Mouse (Mus musculus): Measurements from ENCODE around the gene Ptdss2. TPM values are rescaled to one million over a fixed set of nuclear protein-coding genes. Genes with fewer than 3 reads are reported as not detected.

Gene Ptdss2
- polyA plus RNA-seq, 1 experiment from 2014 or later, result 134 TPM

DNA sequence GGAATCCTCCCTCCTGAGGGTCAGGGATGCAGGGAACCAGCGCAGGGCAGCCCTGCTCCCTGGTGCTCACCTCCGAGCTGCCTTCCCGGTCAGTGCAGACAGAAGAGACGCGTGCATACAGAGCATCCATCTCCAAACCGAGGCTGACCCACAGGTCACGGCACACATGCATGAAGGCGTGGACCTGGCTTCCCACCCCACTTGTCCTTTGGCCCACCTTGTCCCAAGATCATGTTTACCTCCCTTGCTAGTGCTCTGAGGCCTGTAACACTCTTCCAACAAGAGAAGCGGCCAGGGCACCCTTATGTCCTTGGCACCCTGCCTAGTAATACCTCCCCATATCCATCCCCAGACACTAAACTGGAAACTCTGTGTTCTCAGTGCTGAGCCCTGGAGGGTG, 6.3 kb upstream of the Ptdss2 start:
- Histone ChIP-seq H3K4me1 (replicated peaks; ENCODE audit: control insufficient read depth, insufficient read depth, low read length) (peaks cover 21% of the 10 kb centered on the region), H3K4me2 (no peak overlapping the region), H3K4me3 (ENCODE audit: low read depth, low read length) (no peak overlapping the region), H3K9ac (ENCODE audit: low read depth, low read length) (no peak overlapping the region), H3K27me3 (replicated peaks; ENCODE audit: control insufficient read depth, insufficient read depth, low read length) (0 out of 2 replicates have a peak, but pooled peaks cover 5% of the 10 kb centered on the region), H3K36me3 (ENCODE audit: control insufficient read depth, insufficient read depth, low read length) (no peaks in the 10 kb centered on the region), H3K9me3 (ENCODE audit: control insufficient read depth, low read length) (no peaks in the 10 kb centered on the region), H3K27ac (ENCODE audit: low read depth, low read length) (no peak overlapping the region)
- 81% methylated on average over 9 of the region's 9 CpGs for WGBS
- ATAC-seq (replicated peaks; ENCODE audit: low FRiP score), result no peak
- no peak for DNase-seq (ENCODE audit: low spot score)

DNA sequence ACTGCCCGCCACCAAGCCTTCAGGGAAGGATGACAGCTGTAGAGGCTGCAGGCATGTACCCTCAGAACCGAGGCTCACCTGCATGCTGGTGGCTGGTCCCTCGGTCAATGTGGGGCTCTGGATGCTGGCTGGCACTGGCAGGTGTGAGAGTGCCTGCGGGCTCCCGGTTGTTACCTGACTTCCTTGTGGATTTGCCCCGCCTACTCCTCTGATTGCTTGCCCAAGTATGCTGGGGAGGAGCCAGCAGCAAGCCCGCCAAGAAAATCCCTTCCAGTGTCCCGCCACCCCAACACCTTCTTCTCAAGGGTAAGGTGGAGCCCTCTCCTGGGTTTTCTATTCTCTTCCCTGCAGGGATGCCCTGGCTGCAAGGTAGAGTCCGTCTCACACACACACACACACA, 4.5 kb upstream of the Ptdss2 start, which contains the start of gene Ano9:
Ano9 (minus strand) TSS at position 171 of the 400 bp plus-strand sequence.
- no peak for DNase-seq (ENCODE audit: low spot score)
- no peak within 1 kb of the TSS for H3K9ac ChIP-seq (ENCODE audit: low read depth, low read length)
- no peak within 1 kb of the TSS for H3K4me2 ChIP-seq
- H3K4me3 ChIP-seq (ENCODE audit: low read depth, low read length), result no peak within 1 kb of the TSS
- H3K36me3 ChIP-seq (ENCODE audit: control insufficient read depth, insufficient read depth, low read length), result no peaks in the 10 kb centered on the region
- no peak for ATAC-seq (replicated peaks; ENCODE audit: low FRiP score)
- H3K9me3 ChIP-seq (ENCODE audit: control insufficient read depth, low read length), result no peaks in the 10 kb centered on the region
- H3K4me1 ChIP-seq (replicated peaks; ENCODE audit: control insufficient read depth, insufficient read depth, low read length), result peaks cover 30% of the 10 kb centered on the region
- 28% methylated on average over 9 of the region's 9 CpGs for WGBS
- H3K27me3 ChIP-seq (replicated peaks; ENCODE audit: control insufficient read depth, insufficient read depth, low read length), result 0 out of 2 replicates have a peak, but pooled peaks cover 5% of the 10 kb centered on the region
- H3K27ac ChIP-seq (ENCODE audit: low read depth, low read length), result no peak within 1 kb of the TSS

DNA sequence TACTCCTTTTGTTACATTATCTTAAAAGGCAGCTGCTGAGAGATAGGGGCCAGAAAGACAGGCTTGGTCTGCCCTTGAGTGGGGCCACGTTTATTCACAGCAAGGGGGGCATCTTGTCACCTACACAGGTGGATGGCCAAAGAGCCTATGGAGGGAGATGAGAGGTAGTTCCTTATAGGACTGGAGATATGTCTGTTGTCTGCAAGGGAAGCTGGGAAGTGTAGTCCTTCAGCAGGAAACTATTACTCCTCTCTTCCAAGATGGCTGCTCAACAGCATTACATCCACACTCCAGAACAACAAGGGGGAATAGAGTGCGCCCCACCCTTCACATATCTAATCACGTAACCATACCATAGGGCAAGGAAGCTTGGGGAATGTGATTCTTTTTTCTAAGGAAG, 2.7 kb upstream of the Ptdss2 start:
- Histone ChIP-seq H3K4me2 (no peak overlapping the region), H3K36me3 (ENCODE audit: control insufficient read depth, insufficient read depth, low read length) (no peaks in the 10 kb centered on the region), H3K4me3 (ENCODE audit: low read depth, low read length) (no peak overlapping the region), H3K9me3 (ENCODE audit: control insufficient read depth, low read length) (no peaks in the 10 kb centered on the region), H3K9ac (ENCODE audit: low read depth, low read length) (no peak overlapping the region), H3K27me3 (replicated peaks; ENCODE audit: control insufficient read depth, insufficient read depth, low read length) (0 out of 2 replicates have a peak, but pooled peaks cover 5% of the 10 kb centered on the region), H3K27ac (ENCODE audit: low read depth, low read length) (no peak overlapping the region), H3K4me1 (replicated peaks; ENCODE audit: control insufficient read depth, insufficient read depth, low read length) (peaks cover 32% of the 10 kb centered on the region)
- ATAC-seq (replicated peaks; ENCODE audit: low FRiP score), result no peak
- DNase-seq (ENCODE audit: low spot score), result no peak
- 65% methylated on average over 3 of the region's 3 CpGs for WGBS

DNA sequence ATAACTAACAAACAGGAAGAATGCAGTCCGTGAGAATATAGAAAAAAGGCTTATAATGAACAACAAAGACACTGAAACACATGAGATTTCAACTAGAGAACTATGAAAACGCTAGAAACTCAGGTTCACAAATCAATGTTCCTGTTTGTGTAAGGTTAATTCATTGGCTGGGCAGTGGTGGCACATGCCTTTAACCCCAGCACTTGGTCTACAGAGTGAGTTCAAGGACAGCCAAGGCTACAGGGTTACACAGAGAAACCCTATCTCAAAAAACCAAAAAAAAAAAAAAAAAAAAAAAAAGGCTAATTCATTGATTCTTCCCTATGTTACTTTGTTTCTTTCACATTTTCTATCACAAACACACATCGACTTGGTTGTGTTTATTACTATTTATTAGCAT, 1.6 kb upstream of the Ptdss2 start:
- no peak overlapping the region for H3K9ac ChIP-seq (ENCODE audit: low read depth, low read length)
- H3K4me2 ChIP-seq, result no peak overlapping the region
- no peaks in the 10 kb centered on the region for H3K9me3 ChIP-seq (ENCODE audit: control insufficient read depth, low read length)
- WGBS, result 69% methylated on average over 3 of the region's 3 CpGs
- ATAC-seq (replicated peaks; ENCODE audit: low FRiP score) (no peak), DNase-seq (ENCODE audit: low spot score) (no peak)
- peaks cover 36% of the 10 kb centered on the region for H3K4me1 ChIP-seq (replicated peaks; ENCODE audit: control insufficient read depth, insufficient read depth, low read length)
- H3K27me3 ChIP-seq (replicated peaks; ENCODE audit: control insufficient read depth, insufficient read depth, low read length), result 0 out of 2 replicates have a peak, but pooled peaks cover 5% of the 10 kb centered on the region
- H3K27ac ChIP-seq (ENCODE audit: low read depth, low read length), result no peak overlapping the region; the same call in 1 of the 2 replicates
- H3K36me3 ChIP-seq (ENCODE audit: control insufficient read depth, insufficient read depth, low read length), result no peaks in the 10 kb centered on the region
- no peak overlapping the region for H3K4me3 ChIP-seq (ENCODE audit: low read depth, low read length)

DNA sequence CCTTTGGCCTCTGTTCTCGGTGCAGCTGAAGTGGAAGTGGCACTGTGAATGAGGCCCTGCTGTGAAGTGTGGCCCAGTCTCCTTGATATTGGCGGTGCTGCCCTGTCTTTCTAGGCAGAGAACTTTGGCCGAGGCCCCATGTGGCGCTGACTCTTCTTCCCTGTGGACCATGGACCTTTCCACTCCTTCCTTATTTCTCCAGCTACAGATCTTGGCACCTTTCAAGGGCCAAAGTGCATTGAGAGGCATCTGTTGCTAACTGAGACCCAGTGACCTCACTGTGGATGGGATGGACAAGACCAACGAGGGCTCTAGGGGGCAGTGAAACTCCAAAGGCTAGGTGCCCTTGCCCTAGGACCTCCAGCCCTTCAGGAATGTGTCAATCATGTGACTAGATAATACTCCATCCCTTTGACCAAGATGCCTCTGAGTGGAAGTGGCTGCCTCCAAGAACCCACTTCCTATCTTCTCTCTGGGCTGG, 1.1 kb upstream of the Ptdss2 start:
- no peaks in the 10 kb centered on the region for H3K36me3 ChIP-seq (ENCODE audit: control insufficient read depth, insufficient read depth, low read length)
- DNase-seq (ENCODE audit: low spot score) (no peak), ATAC-seq (replicated peaks; ENCODE audit: low FRiP score) (no peak)
- H3K27ac ChIP-seq (ENCODE audit: low read depth, low read length), result no peak overlapping the region; the same call in 1 of the 2 replicates
- WGBS, result 73% methylated on average over 5 of the region's 5 CpGs
- no peak overlapping the region for H3K4me2 ChIP-seq
- no peak overlapping the region for H3K9ac ChIP-seq (ENCODE audit: low read depth, low read length)
- H3K27me3 ChIP-seq (replicated peaks; ENCODE audit: control insufficient read depth, insufficient read depth, low read length), result 0 out of 2 replicates have a peak, but pooled peaks cover 5% of the 10 kb centered on the region
- no peaks in the 10 kb centered on the region for H3K9me3 ChIP-seq (ENCODE audit: control insufficient read depth, low read length)
- no peak overlapping the region for H3K4me3 ChIP-seq (ENCODE audit: low read depth, low read length)
- peaks cover 39% of the 10 kb centered on the region for H3K4me1 ChIP-seq (replicated peaks; ENCODE audit: control insufficient read depth, insufficient read depth, low read length)

DNA sequence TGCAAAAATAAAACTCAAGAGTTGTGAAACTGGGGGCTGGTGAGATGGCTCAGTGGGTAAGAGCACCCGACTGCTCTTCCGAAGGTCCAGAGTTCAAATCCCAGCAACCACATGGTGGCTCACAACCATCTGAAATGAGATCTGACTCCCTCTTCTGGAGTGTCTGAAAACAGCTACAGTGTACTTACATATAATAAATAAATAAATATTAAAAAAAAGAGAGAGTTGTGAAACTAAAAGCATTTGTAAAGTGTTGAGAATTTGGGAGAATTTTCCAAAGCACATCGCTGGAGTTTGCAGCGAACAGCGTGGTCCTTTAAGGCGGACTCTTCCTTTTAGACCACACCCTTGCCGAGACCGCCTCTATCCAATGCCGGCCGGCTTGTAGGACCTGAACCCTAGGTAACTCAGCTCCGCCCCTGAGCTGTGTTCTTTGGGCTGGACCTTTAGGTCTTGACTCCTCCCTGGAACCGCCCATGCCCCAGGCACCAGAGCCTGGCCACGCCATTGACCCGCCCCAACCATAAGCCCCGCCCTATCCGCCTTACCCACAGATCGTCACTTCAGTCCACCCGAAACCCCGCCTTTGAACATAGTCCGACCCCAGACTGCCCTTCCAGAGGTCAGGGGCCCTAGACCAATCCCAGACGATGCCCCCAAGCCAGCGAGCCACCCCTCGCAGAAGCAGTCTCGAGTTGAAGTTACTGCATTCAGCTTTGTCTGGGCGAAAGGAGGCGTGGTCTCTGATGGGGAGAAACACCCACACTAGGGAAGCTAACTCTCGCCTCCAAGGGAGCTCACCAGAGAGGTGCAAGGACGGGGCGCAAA, 721 bp downstream of the Ptdss2 start:
- H3K27ac ChIP-seq (ENCODE audit: low read depth, low read length), result peak overlapping the region; percentile 70
- no peaks in the 10 kb centered on the region for H3K36me3 ChIP-seq (ENCODE audit: control insufficient read depth, insufficient read depth, low read length)
- H3K9ac ChIP-seq (ENCODE audit: low read depth, low read length), result peak overlapping the region; percentile 65
- WGBS, result under 1% methylated on average over 29 of the region's 29 CpGs
- peak overlapping the region; percentile 68 for H3K4me2 ChIP-seq
- H3K9me3 ChIP-seq (ENCODE audit: control insufficient read depth, low read length), result no peaks in the 10 kb centered on the region
- H3K27me3 ChIP-seq (replicated peaks; ENCODE audit: control insufficient read depth, insufficient read depth, low read length), result 0 out of 2 replicates have a peak, but pooled peaks cover 2% of the 10 kb centered on the region
- ATAC-seq (replicated peaks; ENCODE audit: low FRiP score), result peak; percentile 98
- H3K4me3 ChIP-seq (ENCODE audit: low read depth, low read length), result peak overlapping the region; percentile 59
- H3K4me1 ChIP-seq (replicated peaks; ENCODE audit: control insufficient read depth, insufficient read depth, low read length), result peaks cover 36% of the 10 kb centered on the region
- peak; percentile 97 for DNase-seq (ENCODE audit: low spot score)

DNA sequence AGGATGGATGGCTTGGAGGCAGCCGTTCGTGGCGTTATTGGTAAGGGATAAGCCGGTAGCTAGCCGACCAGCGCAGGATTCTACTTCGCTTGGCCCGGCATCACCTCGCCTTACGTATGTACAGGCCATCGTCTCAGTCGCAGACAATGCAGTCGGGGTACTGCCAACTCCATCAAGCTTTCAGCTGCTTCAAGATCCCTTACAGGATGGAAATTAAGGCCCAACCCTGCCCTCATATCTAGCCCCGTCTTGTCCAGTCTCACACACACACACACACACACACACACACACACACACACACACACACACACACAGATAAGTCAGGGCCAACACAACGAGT, 1.3 kb downstream of the Ptdss2 start:
- DNase-seq (ENCODE audit: low spot score) (no peak), ATAC-seq (replicated peaks; ENCODE audit: low FRiP score) (peak; percentile 2; the same call in 1 of the 2 replicates)
- 6% methylated on average over 15 of the region's 15 CpGs for WGBS
- no peaks in the 10 kb centered on the region for H3K36me3 ChIP-seq (ENCODE audit: control insufficient read depth, insufficient read depth, low read length)
- peak overlapping the region; percentile 59 for H3K4me3 ChIP-seq (ENCODE audit: low read depth, low read length)
- H3K27me3 ChIP-seq (replicated peaks; ENCODE audit: control insufficient read depth, insufficient read depth, low read length), result no peaks in the 10 kb centered on the region
- no peaks in the 10 kb centered on the region for H3K9me3 ChIP-seq (ENCODE audit: control insufficient read depth, low read length)
- H3K9ac ChIP-seq (ENCODE audit: low read depth, low read length), result peak overlapping the region; percentile 65
- peak overlapping the region; percentile 70 for H3K27ac ChIP-seq (ENCODE audit: low read depth, low read length)
- H3K4me2 ChIP-seq, result peak overlapping the region; percentile 68
- H3K4me1 ChIP-seq (replicated peaks; ENCODE audit: control insufficient read depth, insufficient read depth, low read length), result peaks cover 32% of the 10 kb centered on the region

DNA sequence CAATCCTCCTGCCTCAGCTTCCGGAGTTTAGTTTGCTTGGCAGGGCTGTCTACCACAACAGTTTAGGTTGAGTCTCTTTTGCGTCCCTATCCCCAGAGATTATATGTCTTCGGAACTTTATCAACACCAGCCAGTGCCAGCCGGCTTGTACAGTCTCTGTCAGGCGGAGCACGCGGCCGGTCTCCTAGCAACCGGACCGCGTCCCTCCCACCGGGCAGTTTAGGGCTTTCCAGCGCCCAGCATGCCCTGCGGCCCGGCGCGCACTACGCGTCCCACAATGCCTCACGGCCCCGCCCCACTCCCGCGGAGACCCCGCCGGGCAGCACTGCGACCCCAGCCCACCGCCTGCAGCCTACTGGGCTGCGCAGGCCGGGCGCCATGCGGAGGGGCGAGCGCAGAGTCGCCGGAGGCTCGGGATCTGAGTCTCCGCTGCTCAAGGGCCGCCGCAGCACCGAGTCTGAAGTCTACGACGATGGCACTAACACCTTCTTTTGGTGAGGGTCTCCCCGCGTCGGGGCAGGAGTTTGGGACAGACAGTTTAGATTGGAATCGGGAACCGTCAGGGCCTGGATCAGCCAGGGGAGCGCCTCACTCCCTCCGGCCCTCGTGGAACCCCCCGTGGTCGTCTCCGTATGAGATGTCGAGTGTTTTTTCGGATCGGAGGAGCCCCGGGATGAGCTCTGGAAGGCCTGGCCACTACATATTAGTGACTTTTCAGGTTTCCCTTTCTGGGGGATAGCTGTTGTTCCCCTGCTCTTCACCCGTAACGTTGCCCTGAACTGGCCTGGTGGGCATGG, 9.0 kb downstream of the Ptdss2 start:
- peak overlapping the region; percentile 87 for H3K4me2 ChIP-seq
- peak overlapping the region; percentile 94 for H3K27ac ChIP-seq (ENCODE audit: low read depth, low read length)
- DNase-seq (ENCODE audit: low spot score) (peak; percentile 94), ATAC-seq (replicated peaks; ENCODE audit: low FRiP score) (peak; percentile 92)
- H3K9me3 ChIP-seq (ENCODE audit: control insufficient read depth, low read length), result no peaks in the 10 kb centered on the region
- peak overlapping the region; percentile 87 for H3K9ac ChIP-seq (ENCODE audit: low read depth, low read length)
- H3K27me3 ChIP-seq (replicated peaks; ENCODE audit: control insufficient read depth, insufficient read depth, low read length), result no peaks in the 10 kb centered on the region
- peaks cover 32% of the 10 kb centered on the region for H3K4me1 ChIP-seq (replicated peaks; ENCODE audit: control insufficient read depth, insufficient read depth, low read length)
- H3K36me3 ChIP-seq (ENCODE audit: control insufficient read depth, insufficient read depth, low read length), result peaks cover 11% of the 10 kb centered on the region
- peak overlapping the region; percentile 87 for H3K4me3 ChIP-seq (ENCODE audit: low read depth, low read length)
- under 1% methylated on average over 59 of the region's 59 CpGs for WGBS
